Mouse (Mus musculus) heart, postnatal 0 days (tissue): ENCODE measurements at regions not wholly inside any gene's neighbourhood (a gene's known extent, or its start where the extent isn't known, plus 50 kb on each side); places are given as distances from the start of the nearest gene placed in this dataset.

Experiments
- CTCF ChIP-seq: IDR thresholded peaks from 2 replicates; pipeline ENCODE4 v1.5.1; 2016; ENCODE audit warnings: antibody characterized with exemption, control low read depth, low read depth
- EP300 ChIP-seq: IDR thresholded peaks from 2 replicates; pipeline ENCODE4 v1.6.1; 2016; ENCODE audit warnings: antibody characterized with exemption, low read depth

DNA sequence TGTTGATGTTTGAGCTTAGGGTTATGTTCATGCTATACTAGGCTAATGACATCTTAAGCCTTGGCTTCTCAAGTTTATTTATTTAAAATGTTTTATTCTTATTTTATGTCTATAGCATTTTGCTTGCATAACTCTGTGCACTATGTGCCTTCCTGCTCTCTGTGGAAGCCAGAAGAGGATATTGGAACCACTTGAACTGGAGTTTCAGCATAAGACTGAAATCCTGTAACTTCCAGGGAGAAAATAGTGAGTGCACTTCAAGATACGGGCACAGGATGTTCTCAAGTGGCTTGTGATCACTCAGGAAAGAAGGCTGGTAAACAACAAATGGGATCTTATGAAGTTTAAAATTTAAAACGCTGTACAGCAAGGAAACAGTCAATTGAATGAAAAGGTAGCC lies 257.0 kb upstream of the Gm10131 start:
- no peak for TF ChIP-seq CTCF
- no peak for TF ChIP-seq EP300
